Mouse (Mus musculus) heart, postnatal 0 days (tissue): ENCODE data around the gene Bdh2. TPM values are rescaled to one million over a fixed set of nuclear protein-coding genes. Genes with fewer than 3 reads are reported as not detected.

Experiments
- ATAC-seq: fragments of 200-750 bp; cut with Nextera tagmentation; 2 replicates; pipeline ENCODE4 v1.8.0; 2017; ENCODE audit warnings: low read depth, moderate number of reproducible peaks, moderate library complexity; ENCODE audit not compliant: insufficient read depth
- DNase-seq: peaks from one replicate; pipeline ENCODE4 v3.0.0-alpha.2; 2016; ENCODE audit warnings: low spot score
- H3K27ac ChIP-seq: fragments of 300-500 bp; sonication (generic); 2 replicates; pipeline ENCODE4 v1.5.1; 2014; ENCODE audit warnings: low read depth, mild to moderate bottlenecking
- H3K27me3 ChIP-seq: fragments of 300-500 bp; sonication (generic); 2 replicates; pipeline ENCODE4 v1.6.1; 2014; ENCODE audit warnings: low read length, mixed read lengths; ENCODE audit not compliant: control insufficient read depth, insufficient read depth
- H3K36me3 ChIP-seq: fragments of 300-500 bp; sonication (generic); replicated peaks from 2 replicates; pipeline ENCODE4 v1.6.1; 2014; ENCODE audit warnings: low read length, mixed read lengths; ENCODE audit not compliant: control insufficient read depth, insufficient read depth
- H3K4me1 ChIP-seq: fragments of 300-500 bp; sonication (generic); 2 replicates; pipeline ENCODE4 v1.6.1; 2014; ENCODE audit warnings: antibody characterized with exemption; ENCODE audit not compliant: control insufficient read depth, insufficient read depth
- H3K4me2 ChIP-seq: fragments of 300-500 bp; sonication (generic); 2 replicates; pipeline ENCODE4 v1.6.1; 2014; ENCODE audit warnings: low read depth, mild to moderate bottlenecking, low read length, moderate library complexity
- H3K4me3 ChIP-seq: fragments of 300-500 bp; sonication (generic); 2 replicates; pipeline ENCODE4 v1.5.1; 2014; ENCODE audit warnings: low read depth, low read length
- H3K9ac ChIP-seq: fragments of 300-500 bp; sonication (generic); replicated peaks from 2 replicates; pipeline ENCODE4 v1.6.1; 2014; ENCODE audit warnings: low read depth, low read length, mixed read lengths
- H3K9me3 ChIP-seq: fragments of 300-500 bp; sonication (generic); replicated peaks from 2 replicates; pipeline ENCODE4 v1.6.1; 2016; ENCODE audit warnings: low read length; ENCODE audit not compliant: control insufficient read depth
- CTCF ChIP-seq: IDR thresholded peaks from 2 replicates; pipeline ENCODE4 v1.5.1; 2016; ENCODE audit warnings: antibody characterized with exemption, control low read depth, low read depth
- EP300 ChIP-seq: IDR thresholded peaks from 2 replicates; pipeline ENCODE4 v1.6.1; 2016; ENCODE audit warnings: antibody characterized with exemption, low read depth
- WGBS: fragments of 180-500 bp; shearing (Covaris S2); extraction: QIAGEN DNeasy Blood & Tissue Kit; methylation state at CpG from one replicate; pipeline ENCODE4 v1.1.7; 2014; 5-methylcytosine and 5-hydroxymethylcytosine counted together
- polyA plus RNA-seq: library from polyadenylated mRNA; unstranded; fragments of >200 nt; fragmentation: Nextera tagmentation; extraction: Ambion mirVana; gene quantifications from 2 replicates; pipeline ENCODE4 v1.2.1, GENCODE M21; 2015
- total RNA-seq: library from RNA; depleted of rRNA; stranded (reverse); fragments of >200 nt; gene quantifications from 2 replicates; pipeline ENCODE4 v1.2.3, GENCODE M21; 2014; ENCODE audit warnings: low replicate concordance

Bdh2 gene
- total and polyA plus RNA-seq, 2 experiments from 2014 or later, result 2.7 TPM; not detected in 1

- H3K27me3 ChIP-seq, result no peaks in the 10 kb centered on the region
- no peak for TF ChIP-seq EP300
- TF ChIP-seq CTCF, result no peak
- no peak overlapping the region for H3K9ac ChIP-seq
- DNase-seq, result no peak
- H3K9me3 ChIP-seq, result no peaks in the 10 kb centered on the region
- 78% methylated on average over 6 of the region's 6 CpGs for WGBS
- H3K4me3 ChIP-seq, result no peak overlapping the region
- no peak overlapping the region for H3K27ac ChIP-seq
- H3K4me2 ChIP-seq, result no peak overlapping the region
- ATAC-seq, result no peak
- H3K4me1 ChIP-seq, result no peaks in the 10 kb centered on the region
- H3K36me3 ChIP-seq, result peaks cover 74% of the 10 kb centered on the region
Observed at GRCm38 (mm10) chr3:135249104-135249503, 31.9 kb upstream of the Bdh2 start.

- no peak overlapping the region for H3K9ac ChIP-seq
- TF ChIP-seq CTCF (no peak), EP300 (no peak)
- DNase-seq, result no peak
Observed at GRCm38 (mm10) chr3:135251825-135252224, 29.2 kb upstream of the Bdh2 start.

GRCm38 (mm10) chr3:135254784-135255183 is 26.2 kb upstream of the Bdh2 start:
- TF ChIP-seq CTCF, result no peak
- TF ChIP-seq EP300, result no peak
- ATAC-seq (no peak), DNase-seq (no peak)

More at GRCm38 (mm10) chr3:135251825-135252224, 29.2 kb upstream of the Bdh2 start:
- ATAC-seq, result no peak
- Histone ChIP-seq H3K4me1 (no peaks in the 10 kb centered on the region), H3K36me3 (peaks cover 66% of the 10 kb centered on the region), H3K4me3 (no peak overlapping the region), H3K9me3 (no peaks in the 10 kb centered on the region), H3K4me2 (no peak overlapping the region), H3K27ac (no peak overlapping the region), H3K27me3 (no peaks in the 10 kb centered on the region)
- 94% methylated on average over 6 of the region's 6 CpGs for WGBS

GRCm38 (mm10) chr3:135258919-135259318 is 22.1 kb upstream of the Bdh2 start:
- no peak overlapping the region for H3K9ac ChIP-seq
- no peaks in the 10 kb centered on the region for H3K27me3 ChIP-seq
- no peaks in the 10 kb centered on the region for H3K9me3 ChIP-seq
- peaks cover 83% of the 10 kb centered on the region for H3K36me3 ChIP-seq
- no peak overlapping the region for H3K4me2 ChIP-seq
- no peak for ATAC-seq
- H3K4me1 ChIP-seq, result no peaks in the 10 kb centered on the region
- 91% methylated on average over 10 of the region's 10 CpGs for WGBS
- TF ChIP-seq EP300 (no peak), CTCF (no peak)
- no peak for DNase-seq
- no peak overlapping the region for H3K27ac ChIP-seq
- no peak overlapping the region for H3K4me3 ChIP-seq

More at GRCm38 (mm10) chr3:135254784-135255183, 26.2 kb upstream of the Bdh2 start:
- no peak overlapping the region for H3K9ac ChIP-seq
- H3K36me3 ChIP-seq, result peaks cover 68% of the 10 kb centered on the region
- no peaks in the 10 kb centered on the region for H3K9me3 ChIP-seq
- H3K27me3 ChIP-seq, result no peaks in the 10 kb centered on the region
- no peak overlapping the region for H3K27ac ChIP-seq
- H3K4me2 ChIP-seq, result no peak overlapping the region
- H3K4me3 ChIP-seq, result no peak overlapping the region
- no peaks in the 10 kb centered on the region for H3K4me1 ChIP-seq

GRCm38 (mm10) chr3:135260233-135260632 is 20.8 kb upstream of the Bdh2 start:
- no peak for TF ChIP-seq EP300
- TF ChIP-seq CTCF, result no peak
- Histone ChIP-seq H3K9me3 (no peaks in the 10 kb centered on the region), H3K36me3 (peaks cover 90% of the 10 kb centered on the region), H3K27me3 (no peaks in the 10 kb centered on the region), H3K27ac (no peak overlapping the region), H3K4me1 (no peaks in the 10 kb centered on the region), H3K9ac (no peak overlapping the region), H3K4me3 (no peak overlapping the region), H3K4me2 (no peak overlapping the region)
- DNase-seq (no peak), ATAC-seq (no peak)
- WGBS, result 90% methylated on average over 7 of the region's 7 CpGs

GRCm38 (mm10) chr3:135268616-135269015 is 12.4 kb upstream of the Bdh2 start:
- ATAC-seq (no peak), DNase-seq (no peak)
- Histone ChIP-seq H3K9me3 (no peaks in the 10 kb centered on the region), H3K27me3 (no peaks in the 10 kb centered on the region), H3K36me3 (peaks cover 83% of the 10 kb centered on the region), H3K4me2 (no peak overlapping the region), H3K27ac (no peak overlapping the region), H3K4me3 (no peak overlapping the region), H3K9ac (no peak overlapping the region), H3K4me1 (no peaks in the 10 kb centered on the region)
- WGBS, result 84% methylated on average over 5 of the region's 5 CpGs
- no peak for TF ChIP-seq EP300
- TF ChIP-seq CTCF, result no peak
